Mouse (Mus musculus): Measurements from ENCODE around the gene Gfral.

The Gfral gene

DNA sequence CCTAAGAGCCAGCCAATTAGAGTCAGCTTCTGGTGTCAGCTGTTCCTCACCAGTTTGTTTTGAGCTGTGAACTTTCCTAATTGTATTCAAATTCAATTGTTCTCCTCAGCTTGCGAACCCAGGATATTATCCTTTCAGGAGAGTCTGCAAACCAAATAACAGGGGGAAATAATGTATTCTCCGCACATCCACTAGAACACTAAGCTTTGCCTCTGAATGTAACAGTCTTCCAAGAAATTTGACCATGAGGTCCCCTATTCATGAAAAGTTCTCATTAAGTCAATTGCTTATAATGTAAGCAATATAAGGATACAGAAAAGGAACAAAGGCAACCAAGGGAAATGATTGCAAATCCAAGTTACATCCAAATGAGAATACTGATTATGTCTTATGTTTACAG lies at the start of gene Gfral:
Gene Gfral, minus strand, starts transcription at position 101 of the 400 bp plus-strand sequence.
- no peak for DNase-seq (ENCODE audit: low read depth, low spot score)

DNA sequence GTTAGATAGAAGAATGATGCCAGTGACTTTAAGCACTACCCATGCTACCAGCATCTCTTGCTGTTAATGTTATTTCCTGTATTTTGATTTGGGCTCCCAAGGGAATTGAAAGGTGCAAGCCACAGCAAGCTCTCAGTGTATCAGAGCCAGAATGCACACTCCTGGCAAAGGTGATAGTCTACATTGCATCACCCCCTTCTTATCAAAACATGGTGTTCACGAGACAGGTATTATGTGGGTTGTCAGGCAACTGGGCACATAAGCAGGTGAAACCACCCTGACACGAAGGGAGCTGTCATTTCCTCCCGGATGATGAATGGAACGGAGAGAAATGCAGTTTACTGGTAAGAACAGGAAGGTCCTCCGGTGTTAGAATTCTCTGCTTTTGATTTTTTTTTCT lies 44.3 kb upstream of the Gfral start:
- DNase-seq (ENCODE audit: low read depth, low spot score): no peak

DNA sequence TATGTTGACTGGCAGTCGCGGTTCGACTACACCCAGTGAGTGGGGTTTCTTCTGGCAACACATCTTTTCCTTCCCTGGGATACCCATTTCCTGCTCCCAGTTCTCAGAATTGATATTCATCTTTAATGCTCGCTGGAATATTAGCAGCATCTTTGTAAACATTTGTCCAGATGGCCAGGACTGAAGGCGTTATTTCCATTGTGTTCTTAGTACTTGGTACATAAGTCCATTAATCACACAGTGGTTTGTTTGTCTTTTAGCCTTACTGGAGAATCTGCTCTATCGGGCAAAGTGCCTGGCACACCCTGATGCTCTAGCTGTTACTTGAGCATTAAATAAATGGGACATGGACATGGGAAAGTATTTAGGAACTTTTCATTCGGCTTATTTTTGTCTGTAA lies 39.1 kb upstream of the Gfral start:
- no peak for DNase-seq (ENCODE audit: low read depth, low spot score)

DNA sequence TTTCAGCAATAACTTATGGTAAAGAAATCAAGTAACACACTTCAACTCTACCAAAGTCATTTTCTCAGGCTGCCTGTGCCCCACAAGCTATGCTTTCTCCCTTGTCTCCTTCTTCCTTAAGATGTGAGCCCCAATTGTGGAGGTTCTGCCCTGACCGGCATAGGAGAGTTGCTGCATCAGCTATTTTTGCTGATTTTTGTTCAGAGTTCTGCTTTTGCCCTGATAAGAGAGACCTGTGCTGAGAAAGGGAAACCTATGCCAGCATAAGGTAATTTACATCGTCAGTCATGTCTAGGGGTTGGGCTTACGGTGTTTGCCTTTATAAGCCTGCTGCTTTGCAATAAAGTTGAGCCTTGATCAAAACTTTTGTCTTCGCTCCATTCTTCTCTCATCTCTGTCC lies 38.7 kb upstream of the Gfral start:
- DNase-seq (ENCODE audit: low read depth, low spot score): no peak

DNA sequence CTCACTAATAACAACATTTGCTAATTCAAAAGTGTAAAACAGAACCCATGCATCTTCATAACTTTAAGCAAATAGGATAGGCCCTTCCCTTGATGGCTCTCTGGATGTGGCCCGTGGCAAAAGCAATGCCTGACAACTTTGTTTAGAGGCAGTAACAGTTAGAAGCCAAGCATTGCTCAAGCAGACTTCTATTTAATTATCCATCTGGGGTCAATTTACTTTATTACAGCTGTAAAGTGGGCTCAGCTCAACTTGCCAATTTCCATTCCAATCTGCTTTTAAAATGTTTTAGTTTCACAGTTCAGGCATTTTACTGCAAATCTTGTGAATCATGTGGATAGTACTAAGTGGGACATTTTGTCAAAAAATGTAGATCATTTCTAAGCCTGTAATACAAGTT lies 28.9 kb upstream of the Gfral start:
- DNase-seq (ENCODE audit: low read depth, low spot score): no peak

DNA sequence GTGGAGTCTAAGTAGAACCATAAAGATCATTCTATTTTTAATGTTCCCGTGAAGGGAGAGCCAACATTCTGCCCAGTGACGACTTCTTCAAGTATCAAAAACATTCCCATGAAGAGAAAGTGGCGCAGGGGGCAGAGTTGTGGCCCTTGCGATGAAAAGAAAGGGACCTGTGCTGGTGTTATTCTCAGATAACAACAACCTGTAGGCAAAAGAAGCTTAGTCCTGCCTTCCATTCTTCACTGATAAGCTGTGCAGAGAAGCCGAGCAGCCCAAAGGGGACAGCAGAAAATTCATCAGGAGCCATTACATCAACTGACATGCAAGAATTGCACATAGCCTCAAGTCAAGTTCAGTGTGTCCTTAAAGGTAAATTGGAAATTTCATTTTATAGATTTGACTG lies 24.5 kb upstream of the Gfral start:
- DNase-seq (ENCODE audit: low read depth, low spot score): no peak

DNA sequence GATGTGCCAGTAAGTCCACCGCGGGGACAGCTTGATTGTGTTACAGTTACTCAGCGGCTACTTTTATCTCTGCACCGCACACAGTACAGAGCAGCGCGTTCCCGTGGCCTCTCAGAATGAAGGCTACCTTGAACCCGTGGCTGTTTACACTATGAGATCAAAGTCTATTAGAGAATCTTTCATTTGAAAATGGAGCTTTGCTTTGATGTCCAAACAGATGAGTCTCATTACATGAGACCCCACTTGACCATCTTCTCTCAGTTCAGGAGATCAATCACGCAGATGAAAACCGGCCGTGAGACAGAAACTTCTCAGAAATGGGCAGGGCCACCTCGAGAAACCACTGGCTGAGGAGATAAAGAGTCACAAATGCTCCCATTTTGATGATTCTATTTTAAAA lies 23.8 kb upstream of the Gfral start:
- peak; percentile 13 for DNase-seq (ENCODE audit: low read depth, low spot score)

DNA sequence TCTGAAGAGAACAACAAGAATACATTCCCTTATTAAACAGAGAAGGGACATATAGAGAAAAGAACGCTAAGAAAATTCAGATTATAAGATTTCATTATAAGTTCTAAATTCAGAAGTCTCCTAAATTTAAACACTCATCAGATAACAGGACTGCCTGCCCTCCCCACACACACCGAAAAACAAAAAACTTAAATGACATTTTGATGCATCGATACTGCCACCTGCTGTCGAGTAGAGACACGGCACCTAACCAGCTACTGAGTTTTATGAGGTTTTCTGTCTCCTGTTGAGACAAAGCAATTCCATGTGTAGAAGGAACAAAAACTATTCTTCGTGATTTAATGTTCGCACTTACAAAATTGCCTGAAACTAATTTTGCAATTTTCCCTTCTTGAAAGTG lies 23.2 kb upstream of the Gfral start:
- peak; percentile 63 for DNase-seq (ENCODE audit: low read depth, low spot score)

DNA sequence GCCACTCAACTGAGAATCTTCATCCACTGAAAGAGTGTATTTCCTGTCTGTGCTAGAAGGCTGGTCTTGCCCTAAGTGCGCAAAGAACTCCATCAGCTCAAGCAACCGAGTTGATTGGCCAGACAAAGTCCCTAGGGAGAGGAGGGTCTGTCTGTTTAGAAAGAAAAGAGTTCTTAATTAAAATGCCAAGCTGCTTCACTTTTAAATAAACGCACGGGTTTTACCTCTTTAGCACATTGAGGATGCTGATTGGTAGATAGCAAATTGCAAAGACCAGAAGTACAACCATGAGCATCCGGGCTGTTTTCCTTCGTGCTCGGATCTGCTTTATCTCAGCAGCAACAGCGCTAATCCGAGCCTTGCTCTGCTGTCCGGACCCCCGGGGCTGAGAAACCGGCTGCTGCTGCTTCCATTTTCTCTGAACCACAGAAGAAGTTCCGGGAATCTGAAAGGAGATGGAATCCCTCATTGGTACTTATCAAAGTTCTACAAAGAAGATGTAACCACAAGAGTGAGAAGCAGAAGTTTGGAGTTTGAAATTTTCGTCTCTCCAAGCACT lies 22.6 kb upstream of the Gfral start:
- peak; percentile 36 for DNase-seq (ENCODE audit: low read depth, low spot score)

DNA sequence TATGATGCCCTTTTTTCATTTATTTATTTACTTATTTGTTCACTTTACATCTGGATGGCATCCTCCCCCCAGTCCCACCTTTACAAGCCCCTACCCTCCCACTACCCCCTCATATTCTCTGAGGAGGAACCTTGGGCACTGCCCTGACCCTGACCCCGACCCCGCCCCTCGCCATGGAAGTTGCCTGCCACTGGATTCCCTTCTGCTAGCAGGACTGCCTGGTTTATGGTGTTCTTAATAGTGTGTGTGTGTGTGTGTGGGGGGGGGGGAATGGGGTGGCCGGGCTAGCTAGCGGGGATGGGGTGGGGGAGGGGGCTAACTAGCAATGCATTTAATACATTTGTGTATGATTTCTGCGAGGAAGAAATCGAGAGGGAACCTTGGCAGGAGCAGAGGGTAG lies 21.4 kb upstream of the Gfral start:
- no peak for DNase-seq (ENCODE audit: low read depth, low spot score)

DNA sequence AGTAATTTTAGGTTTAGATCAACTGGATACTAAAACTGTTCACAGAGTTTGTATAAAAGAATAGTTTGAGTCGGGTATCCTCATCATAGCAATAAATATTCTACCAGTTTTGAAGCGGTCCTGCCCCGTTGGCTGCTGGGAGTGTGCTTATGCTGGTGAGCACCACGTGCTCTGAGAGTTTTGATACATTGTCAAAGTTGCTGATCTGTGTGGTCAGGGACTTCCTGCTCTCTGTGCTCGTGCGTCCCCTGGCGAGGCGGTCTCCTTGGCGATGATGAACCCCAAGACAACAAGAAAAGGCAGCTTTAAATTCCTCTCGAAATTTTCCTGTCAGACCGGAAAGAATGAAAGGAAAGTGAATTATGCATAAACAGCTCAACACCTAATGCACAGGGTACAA lies 16.9 kb upstream of the Gfral start:
- DNase-seq (ENCODE audit: low read depth, low spot score): peak; percentile 3

DNA sequence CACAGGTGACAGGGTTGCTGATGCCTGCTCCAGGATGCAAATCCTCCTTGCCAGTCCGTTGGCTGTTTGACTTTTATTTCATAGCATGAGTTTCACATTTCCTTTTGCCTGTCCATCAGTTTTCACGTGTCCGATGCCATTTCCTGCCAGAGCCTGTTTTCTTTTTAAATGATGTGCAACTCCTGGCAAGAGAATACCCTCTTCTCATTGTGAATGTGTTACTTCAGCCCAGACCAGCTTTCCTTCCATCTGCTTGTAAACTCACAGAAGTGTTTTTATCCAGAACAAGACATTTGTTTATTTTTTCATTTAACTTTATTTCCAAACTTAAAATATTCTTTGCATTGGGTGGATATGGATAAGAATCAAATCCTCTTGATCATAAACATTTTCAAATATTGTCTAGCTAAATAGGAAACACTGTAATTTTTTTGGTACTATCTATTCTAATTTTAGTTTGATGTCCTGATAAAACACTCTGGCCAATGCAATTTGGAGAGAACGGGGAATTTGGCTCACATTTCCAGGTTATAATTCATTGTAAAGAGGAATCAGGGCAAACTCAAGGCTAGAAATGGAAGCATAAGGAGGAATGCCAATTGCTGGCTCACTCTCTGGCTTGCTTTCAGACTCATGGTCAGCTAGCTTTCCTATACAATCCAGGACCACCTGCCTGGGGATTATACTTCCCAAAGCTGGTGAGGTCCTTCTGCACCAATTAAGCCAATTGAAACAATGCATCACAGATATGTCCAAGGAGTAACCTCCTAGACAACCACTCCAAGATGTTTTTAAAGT lies 3.9 kb upstream of the Gfral start:
- no peak for DNase-seq (ENCODE audit: low read depth, low spot score)

DNA sequence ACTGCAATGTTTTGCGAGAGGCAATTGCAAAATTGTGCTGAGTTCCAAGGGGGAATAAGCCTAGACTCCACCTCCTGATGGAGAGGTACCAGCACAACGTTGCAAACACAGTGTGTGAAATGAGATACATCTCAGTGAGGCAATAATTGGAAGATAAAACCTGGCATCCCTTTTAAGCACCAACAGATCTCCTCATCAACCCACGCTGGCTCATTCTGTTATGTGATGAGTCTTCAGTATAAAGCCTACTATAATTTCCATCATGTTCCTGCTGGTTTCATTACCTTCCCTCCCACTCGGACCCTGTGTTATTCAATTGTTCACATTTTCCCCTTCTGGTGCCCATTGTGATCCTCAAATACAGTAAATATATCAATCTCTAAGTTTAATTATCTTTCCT lies 1.2 kb upstream of the Gfral start:
- DNase-seq (ENCODE audit: low read depth, low spot score): no peak

DNA sequence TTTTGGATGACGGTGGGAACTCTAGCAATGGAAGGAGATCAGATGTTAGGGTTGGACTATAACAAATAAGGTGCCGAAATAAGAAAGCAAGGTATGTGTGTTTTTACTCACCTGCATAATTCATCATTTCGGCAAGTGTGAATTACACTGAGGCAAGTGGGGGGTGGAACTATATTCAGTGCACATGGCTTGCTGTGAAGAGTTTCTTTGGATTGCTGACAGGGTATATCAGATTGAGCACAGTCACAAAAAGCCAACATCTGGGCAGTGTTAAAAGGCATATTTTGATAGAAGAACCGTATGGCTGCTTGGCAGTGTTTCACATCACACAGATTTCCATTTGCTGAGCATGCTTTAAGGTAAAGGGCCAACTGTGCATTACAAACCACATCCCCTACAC lies 16.5 kb downstream of the Gfral start:
- DNase-seq (ENCODE audit: low read depth, low spot score): no peak

DNA sequence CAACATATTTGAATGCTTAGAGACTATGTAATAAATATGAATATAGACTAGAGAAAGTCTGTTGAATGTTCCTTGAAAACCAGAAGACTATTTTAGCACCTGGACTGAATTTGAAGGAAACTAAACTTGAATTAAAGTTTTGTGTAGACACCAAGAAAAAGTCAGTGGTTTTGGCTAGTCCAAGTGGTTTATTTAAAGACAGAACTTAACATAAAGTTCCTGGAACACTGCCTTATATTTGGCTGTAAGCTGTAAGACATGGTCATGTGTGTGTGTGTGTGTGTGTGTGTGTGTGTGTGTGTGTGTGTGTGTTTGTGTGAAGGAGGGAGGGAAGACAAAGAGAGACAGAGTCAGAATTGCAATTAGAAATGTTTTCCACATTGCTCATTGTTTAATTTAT lies 34.2 kb downstream of the Gfral start:
- no peak for DNase-seq (ENCODE audit: low read depth, low spot score)

DNA sequence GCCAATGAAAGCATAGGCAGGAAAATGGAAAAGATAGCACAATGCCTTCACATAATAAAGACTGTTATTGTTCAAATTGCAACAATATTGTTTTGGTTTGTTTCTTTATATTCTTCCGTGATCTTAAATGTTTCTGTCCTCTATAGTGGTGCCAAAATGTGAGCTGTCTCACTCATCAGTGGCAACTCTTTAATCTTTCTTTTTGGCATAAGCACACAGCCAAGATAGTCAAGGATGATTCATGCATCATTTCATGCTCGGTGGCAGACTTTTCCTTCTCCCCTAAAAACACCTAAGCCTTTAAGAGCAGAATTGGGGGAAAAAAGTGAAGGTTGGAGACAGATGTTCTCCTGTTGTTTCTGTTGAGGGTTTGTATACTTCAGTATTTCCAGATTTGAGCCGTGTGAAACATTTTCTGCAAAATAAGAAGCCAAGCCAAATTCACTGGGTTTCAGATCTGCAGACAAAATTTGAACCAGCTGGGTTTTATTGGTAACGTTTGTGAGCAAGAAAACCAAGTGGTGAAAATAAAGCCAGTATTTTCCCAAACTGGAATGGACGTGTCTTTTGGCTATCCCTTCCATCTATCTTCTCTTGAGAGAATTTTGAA lies 40.7 kb downstream of the Gfral start:
- no peak for DNase-seq (ENCODE audit: low read depth, low spot score)

DNA sequence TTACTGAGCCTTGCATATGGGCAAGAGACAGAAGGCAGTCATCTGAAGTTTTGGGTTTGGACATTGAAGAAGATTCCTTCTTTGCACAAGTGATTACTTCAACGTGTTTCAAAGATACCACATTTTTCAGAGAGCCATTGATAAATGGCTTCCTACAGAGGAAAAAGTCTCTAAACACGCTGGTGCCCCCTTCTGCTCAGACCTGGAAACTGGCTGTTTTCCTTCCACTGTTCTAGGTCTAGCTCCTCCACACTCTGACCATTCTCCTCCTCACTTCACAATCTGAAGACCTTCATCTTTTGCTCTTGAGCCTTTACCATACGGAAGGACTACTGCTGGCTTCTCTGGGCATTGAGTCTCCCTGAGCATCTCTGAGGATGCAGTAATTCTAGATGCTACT lies 45.1 kb downstream of the Gfral start:
- peak; percentile 19 for DNase-seq (ENCODE audit: low read depth, low spot score)

DNA sequence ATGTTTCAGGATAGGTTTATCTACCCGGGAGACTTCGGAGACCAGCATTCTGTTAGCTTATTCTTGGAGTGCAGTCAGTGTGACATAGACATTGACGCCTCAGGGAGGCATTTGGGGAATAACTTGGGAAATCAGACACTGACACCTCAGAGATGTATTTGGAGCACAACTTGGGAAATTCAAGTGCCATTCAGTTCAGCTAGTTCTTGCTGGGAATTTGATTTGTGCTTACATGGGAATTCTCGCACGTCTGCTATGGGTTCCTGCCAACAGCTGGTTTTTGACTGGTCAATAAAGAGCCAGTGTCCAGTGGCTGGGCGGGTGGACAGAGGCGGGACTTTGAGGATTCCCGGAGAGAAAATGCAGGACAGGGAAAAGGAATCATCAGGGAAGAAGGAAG lies 51.0 kb downstream of the Gfral start:
- no peak for DNase-seq (ENCODE audit: low read depth, low spot score)

DNA sequence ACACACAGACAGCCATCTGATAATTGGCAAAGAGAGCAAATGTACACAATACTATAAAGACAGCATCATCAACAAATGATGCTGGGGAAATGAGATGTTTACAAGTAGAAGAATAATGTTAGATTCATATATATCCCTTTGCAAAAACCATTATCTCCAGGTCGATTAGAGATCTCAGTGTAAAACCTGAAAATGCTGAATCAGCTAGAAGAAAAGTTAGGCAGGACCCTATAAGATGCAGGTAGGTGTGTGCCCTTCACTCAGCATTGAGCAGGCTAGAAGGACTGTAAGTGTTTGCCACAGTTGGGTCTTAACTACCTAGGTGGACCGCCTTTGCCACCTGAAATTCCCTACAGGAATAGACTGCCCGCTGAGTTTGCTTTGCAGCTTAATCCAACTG lies 67.9 kb downstream of the Gfral start:
- DNase-seq (ENCODE audit: low read depth, low spot score): no peak

DNA sequence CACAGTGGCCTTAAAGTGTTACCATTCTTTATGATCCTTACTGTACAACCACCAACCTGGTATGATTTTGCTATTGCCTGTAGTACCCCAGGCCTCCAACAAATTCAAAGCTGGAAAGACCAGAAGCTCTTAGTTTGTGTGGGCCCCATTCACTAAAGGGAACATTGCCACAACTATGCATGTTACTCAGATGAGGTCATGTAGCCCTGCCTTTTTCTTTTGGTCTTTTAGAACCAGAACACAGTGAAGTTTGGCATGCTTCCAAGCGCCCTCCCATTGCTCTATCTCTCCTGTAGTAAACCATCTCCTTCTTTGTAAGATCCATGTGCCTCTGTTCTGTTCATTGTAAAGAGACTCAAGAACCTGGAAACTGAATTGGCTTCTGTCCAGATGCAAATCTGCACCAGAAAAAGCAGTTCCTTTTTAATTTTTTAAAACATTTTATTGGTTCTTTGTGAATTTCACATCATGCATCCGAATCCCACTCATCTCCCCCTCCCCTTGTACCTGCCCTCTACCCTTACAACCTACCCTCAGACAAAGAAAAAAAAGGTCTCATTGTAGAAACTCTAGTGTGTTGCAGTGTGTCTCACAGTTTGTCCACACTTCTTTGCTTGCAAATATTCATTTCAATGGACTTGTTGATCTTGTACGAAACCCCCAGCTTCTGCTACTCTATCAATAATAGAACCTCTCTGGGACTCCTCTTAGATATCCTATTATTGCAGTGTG lies 74.9 kb downstream of the Gfral start:
- peak; percentile 8 for DNase-seq (ENCODE audit: low read depth, low spot score)

DNA sequence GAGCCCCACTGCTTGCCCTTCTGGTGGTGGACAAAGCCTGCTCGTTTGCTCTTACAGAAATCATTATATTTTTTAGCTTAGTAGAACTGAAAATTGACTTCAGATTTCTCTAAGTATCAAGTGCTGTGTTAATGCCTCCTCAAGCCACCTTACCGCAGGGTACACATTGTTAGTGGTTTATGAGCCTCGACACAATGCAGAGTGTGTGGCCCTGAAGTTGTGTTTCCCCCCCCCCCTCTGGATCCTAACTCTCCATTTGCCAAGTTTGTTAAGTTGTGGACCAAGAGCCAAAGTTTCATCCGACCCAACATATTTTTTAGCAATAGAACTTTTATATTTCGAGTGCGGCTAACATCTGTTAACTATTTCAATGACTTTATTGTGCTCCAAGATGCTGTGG lies 79.4 kb downstream of the Gfral start:
- no peak for DNase-seq (ENCODE audit: low read depth, low spot score)

DNA sequence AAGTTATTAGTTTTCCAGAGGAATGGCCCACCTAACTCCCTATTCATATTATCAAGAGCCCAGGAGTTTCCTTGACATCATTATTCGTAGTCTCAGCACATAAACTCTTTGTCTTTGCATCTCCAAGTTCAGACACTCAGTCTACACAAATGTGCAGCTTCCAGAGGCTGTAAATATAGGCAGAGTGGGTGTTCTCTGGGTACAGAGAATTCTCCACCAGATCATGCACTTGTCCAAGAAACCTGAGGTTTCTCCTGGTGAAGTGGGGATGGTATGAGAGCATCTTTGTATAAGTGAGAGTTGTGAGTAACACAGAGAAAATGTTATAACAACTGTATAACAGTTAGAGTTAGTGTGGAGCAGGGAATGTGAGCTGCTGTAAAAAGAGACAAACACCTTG lies 84.1 kb downstream of the Gfral start:
- DNase-seq (ENCODE audit: low read depth, low spot score): no peak

DNA sequence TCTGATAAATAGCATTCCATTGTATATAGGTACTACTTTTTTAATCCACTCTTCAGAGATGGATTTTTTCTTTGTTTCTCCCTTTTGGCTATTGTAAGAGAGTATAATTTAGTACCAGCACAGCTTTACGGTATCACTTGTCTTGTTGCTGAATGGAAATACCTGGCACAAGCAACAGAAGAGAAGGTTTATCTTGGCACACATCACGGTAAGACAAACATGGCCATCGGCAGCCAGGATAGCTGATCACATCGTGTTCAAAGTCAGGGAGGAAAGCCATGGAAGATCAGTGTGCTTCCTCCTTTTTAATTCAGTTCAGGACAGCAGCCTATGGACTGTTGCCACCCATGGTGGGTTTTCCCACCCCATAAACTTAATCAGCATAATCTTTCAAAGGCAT lies 89.2 kb downstream of the Gfral start:
- no peak for DNase-seq (ENCODE audit: low read depth, low spot score)
